Mouse (Mus musculus) CH12.LX (cell line): ENCODE measurements around the gene Alkbh2.

Experiments used
- CHD1 ChIP-seq: IDR thresholded peaks from 2 replicates; pipeline ENCODE4 v1.6.1; 2012; ENCODE audit warnings: low read depth, low read length, improper control_type of control experiment, inconsistent platforms
- CTCF ChIP-seq, 2 experiments: IDR thresholded peaks in 1 of 2; conservative IDR thresholded peaks in 1 of 2; 2 replicates each; pipeline ENCODE4 v1.5.1; 2011 to 2012; ENCODE audit warnings: low read depth in 2 of 2, low read length in 2 of 2, improper control_type of control experiment in 1 of 2, inconsistent platforms in 1 of 2, mild to moderate bottlenecking in 1 of 2, moderate library complexity in 1 of 2
- ELF1 ChIP-seq: IDR thresholded peaks from 2 replicates; pipeline ENCODE4 v1.6.1; 2014; ENCODE audit warnings: low read depth, mild to moderate bottlenecking, inconsistent platforms, low read length, improper control_type of control experiment
- EP300 ChIP-seq: IDR thresholded peaks from 2 replicates; pipeline ENCODE4 v1.6.1; 2011; ENCODE audit warnings: low read length, improper control_type of control experiment
- MYC ChIP-seq: IDR thresholded peaks from 2 replicates; pipeline ENCODE4 v1.6.1; 2011; ENCODE audit warnings: low read depth, mild to moderate bottlenecking, improper control_type of control experiment, low read length
- POLR2A ChIP-seq: IDR thresholded peaks from 2 replicates; pipeline ENCODE4 v1.6.1; 2011; ENCODE audit warnings: low read depth, mild to moderate bottlenecking, improper control_type of control experiment, low read length
- ZC3H11A ChIP-seq: IDR thresholded peaks from 2 replicates; pipeline ENCODE4 v1.6.1; 2012; ENCODE audit warnings: low read depth, mild to moderate bottlenecking, inconsistent platforms, low read length, improper control_type of control experiment
- ZKSCAN1 ChIP-seq: IDR thresholded peaks from 2 replicates; pipeline ENCODE4 v1.6.1; 2012; ENCODE audit warnings: low read depth, inconsistent platforms, low read length, improper control_type of control experiment, borderline replicate concordance

DNA sequence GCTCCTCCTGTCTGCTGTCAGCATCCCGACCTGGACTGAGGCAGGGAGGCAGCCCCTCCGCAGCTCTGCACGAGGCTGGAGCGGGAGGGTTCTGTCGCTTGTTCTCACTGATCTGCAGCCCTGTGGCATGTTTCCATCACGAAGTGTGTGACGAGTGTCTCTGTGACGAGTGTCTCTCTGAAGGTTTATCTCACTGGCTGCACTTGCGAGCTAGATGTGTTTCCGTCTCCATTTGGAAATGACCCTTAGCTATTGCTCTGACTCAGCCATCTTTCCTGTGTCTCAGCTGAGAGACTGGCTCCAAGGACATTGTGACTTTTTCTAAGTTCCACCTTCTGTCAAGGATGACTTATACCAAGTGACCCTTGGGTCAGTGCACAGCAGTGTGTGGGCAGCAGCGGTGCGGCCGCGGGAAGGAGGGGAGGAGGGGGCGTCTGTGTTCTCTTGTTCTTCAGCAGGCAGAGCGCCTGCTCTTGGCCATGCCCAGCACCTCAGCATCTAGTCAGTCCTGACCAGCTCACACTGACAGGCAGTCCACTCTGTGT, 21.6 kb downstream of the Alkbh2 start:
- TF ChIP-seq ELF1 (no peak), CTCF (conservative IDR thresholded peaks at IDR 0.05 in 1 of 2, IDR thresholded peaks at IDR 0.05 in 1 of 2; ENCODE audit: low read depth in 2 of 2, low read length in 2 of 2) (no peak), ZKSCAN1 (no peak), ZC3H11A (no peak), MYC (no peak), POLR2A (no peak), CHD1 (no peak), EP300 (no peak)
